Mouse (Mus musculus) hindbrain, embryonic 15.5 days (tissue): ENCODE results near the gene Pla2g1b. TPM values are rescaled to one million over a fixed set of nuclear protein-coding genes. Genes with fewer than 3 reads are reported as not detected.
A peak's percentile ranks its signal among the peaks of the same experiment; 100 is the strongest.

Experiments used
- ATAC-seq: fragments of 200-750 bp; cut with Nextera tagmentation; 2 replicates; pipeline ENCODE4 v1.8.0; 2017; ENCODE audit warnings: low read depth, moderate number of reproducible peaks, moderate TSS enrichment; ENCODE audit not compliant: low FRiP score
- H3K27ac ChIP-seq: fragments of 300-500 bp; sonication (generic); replicated peaks from 2 replicates; pipeline ENCODE4 v1.5.1; 2015; ENCODE audit warnings: mild to moderate bottlenecking, inconsistent platforms
- H3K27me3 ChIP-seq: fragments of 300-500 bp; sonication (generic); 2 replicates; pipeline ENCODE4 v1.6.1; 2015; ENCODE audit warnings: control low read depth, inconsistent platforms
- H3K36me3 ChIP-seq: fragments of 300-500 bp; sonication (generic); 2 replicates; pipeline ENCODE4 v1.6.1; 2015; ENCODE audit warnings: control low read depth, inconsistent platforms
- H3K4me1 ChIP-seq: fragments of 300-500 bp; sonication (generic); replicated peaks from 2 replicates; pipeline ENCODE4 v1.6.1; 2015; ENCODE audit warnings: control low read depth, inconsistent platforms
- H3K4me2 ChIP-seq: fragments of 300-500 bp; sonication (generic); 2 replicates; pipeline ENCODE4 v1.6.1; 2015; ENCODE audit warnings: moderate library complexity, mild to moderate bottlenecking, inconsistent platforms
- H3K4me3 ChIP-seq: fragments of 300-500 bp; sonication (generic); 2 replicates; pipeline ENCODE4 v1.5.1; 2015; ENCODE audit warnings: mild to moderate bottlenecking, inconsistent platforms
- H3K9ac ChIP-seq: fragments of 300-500 bp; sonication (generic); 2 replicates; pipeline ENCODE4 v1.6.1; 2015; ENCODE audit warnings: inconsistent platforms
- H3K9me3 ChIP-seq: fragments of 300-500 bp; sonication (generic); 2 replicates; pipeline ENCODE4 v1.6.1; 2016; ENCODE audit warnings: control low read depth, inconsistent platforms
- WGBS: fragments of 180-500 bp; shearing (Covaris S2); methylation state at CpG from one replicate; pipeline ENCODE4 v1.1.7; 2015; 5-methylcytosine and 5-hydroxymethylcytosine counted together
- polyA plus RNA-seq: library from polyadenylated mRNA; unstranded; fragments of >200 nt; fragmentation: Nextera tagmentation; extraction: Ambion mirVana; gene quantifications from 2 replicates; pipeline ENCODE4 v1.2.1, GENCODE M21; 2015

The Pla2g1b gene
- polyA plus RNA-seq, 1 experiment from 2014 or later: not detected

DNA sequence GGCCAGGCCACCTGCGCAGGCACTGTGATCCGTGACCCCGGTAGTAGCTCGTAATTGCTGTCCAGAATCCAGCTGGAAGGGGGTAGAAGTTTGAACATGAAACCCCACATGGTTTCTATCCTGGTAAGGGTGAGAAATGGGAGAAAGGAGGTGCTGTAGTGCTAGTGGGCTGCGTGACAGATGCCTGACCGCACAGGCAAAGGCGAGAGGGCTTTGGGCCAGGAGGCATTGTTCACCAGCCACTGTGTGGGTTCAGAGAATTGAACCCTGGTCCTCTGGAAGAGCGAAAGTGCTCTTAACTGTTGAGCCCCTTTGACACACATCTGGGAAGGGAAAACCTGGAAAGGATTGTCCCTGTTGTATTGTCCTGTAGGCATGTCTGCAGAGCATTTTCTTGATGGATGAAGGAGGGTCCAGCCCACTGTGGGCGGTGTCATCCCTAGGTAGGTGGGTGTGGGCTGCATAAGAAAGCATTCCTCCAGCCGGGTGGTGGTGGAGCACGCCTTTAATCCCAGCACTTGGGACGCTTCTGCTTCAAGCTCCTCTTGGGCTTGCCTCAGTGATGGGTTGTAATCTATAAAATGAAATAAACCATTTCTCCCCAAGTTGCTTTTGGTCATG, 10.2 kb downstream of the Pla2g1b start:
- Histone ChIP-seq H3K36me3 (peaks cover 10% of the 10 kb centered on the region; the same call in 1 of the 2 replicates), H3K4me3 (peak overlapping the region; percentile 34), H3K4me2 (peak overlapping the region; percentile 53), H3K9me3 (no peaks in the 10 kb centered on the region), H3K9ac (0 out of 2 replicates have a peak overlapping the region, but pooled peaks have one; percentile 15), H3K4me1 (peaks cover 7% of the 10 kb centered on the region), H3K27ac (peak overlapping the region; percentile 6; the same call in 1 of the 2 replicates), H3K27me3 (no peaks in the 10 kb centered on the region)
- WGBS: 36% methylated on average over 12 of the region's 12 CpGs
- ATAC-seq: peak; percentile 37

DNA sequence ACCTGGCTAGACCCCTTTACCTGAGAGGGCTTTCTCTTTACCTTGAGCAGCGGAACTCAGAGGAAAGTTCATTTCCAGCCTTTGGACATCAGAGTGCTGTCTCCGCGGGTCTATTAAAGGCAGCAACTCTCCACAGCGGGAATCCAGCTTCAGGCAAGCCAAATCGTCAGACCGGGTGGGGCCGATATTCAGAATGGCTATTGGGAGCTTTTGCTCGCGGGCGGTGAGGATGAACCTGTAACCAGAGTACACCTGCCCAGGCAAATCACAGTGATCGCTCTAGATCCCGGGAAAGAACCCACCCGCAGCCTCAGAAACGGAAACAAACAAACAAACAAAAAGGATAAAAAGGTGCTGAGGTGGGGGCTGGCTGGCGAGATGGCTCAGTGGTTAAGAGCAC, 13.5 kb downstream of the Pla2g1b start:
- Histone ChIP-seq H3K9ac (no peak overlapping the region), H3K27me3 (no peaks in the 10 kb centered on the region), H3K4me2 (no peak overlapping the region), H3K27ac (no peak overlapping the region), H3K9me3 (no peaks in the 10 kb centered on the region), H3K36me3 (peaks cover 10% of the 10 kb centered on the region; the same call in 1 of the 2 replicates), H3K4me3 (no peak overlapping the region), H3K4me1 (peaks cover 26% of the 10 kb centered on the region)
- 39% methylated on average over 15 of the region's 15 CpGs for WGBS
- ATAC-seq: no peak

DNA sequence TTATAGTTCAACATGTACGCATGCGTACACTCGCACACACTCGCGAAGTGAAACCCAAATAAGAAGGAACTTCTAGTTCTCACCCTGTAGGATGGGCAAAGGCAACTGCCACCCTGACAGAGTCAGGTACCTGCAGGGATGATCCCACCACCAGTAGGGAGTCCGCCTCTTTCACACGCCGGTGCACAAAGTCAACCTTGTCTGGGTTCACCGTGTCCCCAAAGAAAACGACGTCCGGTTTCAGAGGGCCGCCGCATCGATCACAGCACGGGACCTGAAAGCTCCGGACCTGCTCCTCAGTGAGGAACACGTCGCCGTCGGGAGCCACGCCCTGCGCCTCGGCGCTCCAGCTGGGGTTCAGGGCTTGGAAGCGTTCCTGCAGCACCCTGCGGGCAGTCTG, 14.0 kb downstream of the Pla2g1b start:
- Histone ChIP-seq H3K9ac (no peak overlapping the region), H3K4me2 (peak overlapping the region; percentile 45)
- WGBS: 16% methylated on average over 27 of the region's 27 CpGs

DNA sequence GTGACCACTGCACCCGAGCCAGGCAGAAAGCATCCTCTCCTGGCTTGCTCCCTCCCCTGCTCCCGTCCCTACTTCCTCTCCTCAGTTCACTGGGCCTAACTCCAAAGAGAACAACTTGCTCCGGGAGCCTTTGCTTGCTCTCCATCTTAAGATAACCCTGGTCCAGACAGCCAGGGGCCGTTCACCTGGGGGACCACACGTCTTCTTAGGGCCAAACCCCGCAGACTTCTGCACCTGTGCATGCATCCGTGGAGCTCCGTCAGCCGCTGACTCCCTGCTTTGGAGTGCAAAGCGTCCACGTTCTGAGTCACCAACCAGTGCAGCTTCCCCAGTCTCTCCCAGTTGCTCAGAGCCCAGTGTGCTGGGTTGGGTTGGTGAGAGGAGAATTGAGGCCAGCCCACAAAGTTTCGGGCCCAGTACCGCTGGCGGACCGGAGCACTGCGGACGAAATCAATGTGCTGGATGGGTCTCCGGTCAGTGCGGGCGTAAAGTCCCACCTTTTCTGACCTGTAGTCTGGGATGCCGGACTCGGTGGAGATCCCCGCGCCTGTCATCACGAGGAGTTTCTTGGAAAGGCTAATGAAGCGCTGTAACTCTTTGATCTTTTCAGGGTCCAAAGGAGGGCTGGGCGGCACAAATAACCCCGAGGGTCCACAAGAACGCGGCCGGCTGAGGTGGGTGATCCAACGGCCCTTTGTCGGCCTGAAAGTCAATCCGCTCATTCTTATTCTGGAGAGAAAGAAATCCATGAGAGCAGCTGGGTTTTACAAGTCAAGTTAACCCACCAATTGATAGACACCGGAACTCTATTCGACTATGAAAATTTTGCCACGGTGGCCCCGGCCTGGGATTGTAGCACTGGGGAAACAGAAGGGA, 16.6 kb downstream of the Pla2g1b start:
- Histone ChIP-seq H3K9ac (peak overlapping the region; percentile 20; the same call in 1 of the 2 replicates), H3K4me2 (peak overlapping the region; percentile 45), H3K4me3 (peak overlapping the region; percentile 16), H3K4me1 (peaks cover 29% of the 10 kb centered on the region), H3K27ac (no peak overlapping the region), H3K36me3 (peaks cover 3% of the 10 kb centered on the region; the same call in 1 of the 2 replicates), H3K27me3 (no peaks in the 10 kb centered on the region), H3K9me3 (no peaks in the 10 kb centered on the region)
- WGBS: 28% methylated on average over 38 of the region's 38 CpGs
- ATAC-seq: no peak

More for the DNA sequence above, 14.0 kb downstream of the Pla2g1b start:
- Histone ChIP-seq H3K27ac (no peak overlapping the region), H3K36me3 (peaks cover 10% of the 10 kb centered on the region; the same call in 1 of the 2 replicates), H3K27me3 (no peaks in the 10 kb centered on the region), H3K4me1 (peaks cover 32% of the 10 kb centered on the region), H3K9me3 (no peaks in the 10 kb centered on the region), H3K4me3 (peak overlapping the region; percentile 14)
- ATAC-seq: no peak

DNA sequence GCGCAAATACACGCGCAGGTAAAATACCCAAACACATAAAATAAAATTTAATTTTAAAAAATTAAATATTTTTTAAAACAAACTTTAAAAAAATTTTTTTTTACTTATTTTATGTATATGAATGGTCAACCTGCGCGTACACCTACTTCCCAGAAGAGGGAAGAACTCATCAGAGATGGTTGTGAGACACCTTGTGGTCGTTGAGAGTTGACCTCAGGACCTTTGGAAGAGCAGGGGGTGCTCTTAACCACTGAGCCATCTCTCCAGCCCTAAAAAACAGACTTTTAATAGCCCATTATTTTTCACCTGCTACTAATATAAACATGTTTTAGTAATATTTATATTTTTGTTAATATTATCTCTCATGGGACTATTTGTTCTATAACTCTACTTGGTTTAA, 17.3 kb downstream of the Pla2g1b start:
- Histone ChIP-seq H3K27me3 (no peaks in the 10 kb centered on the region), H3K9ac (no peak overlapping the region), H3K36me3 (peaks cover 2% of the 10 kb centered on the region; the same call in 1 of the 2 replicates), H3K4me3 (no peak overlapping the region), H3K4me1 (peaks cover 29% of the 10 kb centered on the region), H3K9me3 (no peaks in the 10 kb centered on the region), H3K4me2 (peak overlapping the region; percentile 60), H3K27ac (no peak overlapping the region)
- 36% methylated on average over 6 of the region's 6 CpGs for WGBS
- ATAC-seq: no peak

DNA sequence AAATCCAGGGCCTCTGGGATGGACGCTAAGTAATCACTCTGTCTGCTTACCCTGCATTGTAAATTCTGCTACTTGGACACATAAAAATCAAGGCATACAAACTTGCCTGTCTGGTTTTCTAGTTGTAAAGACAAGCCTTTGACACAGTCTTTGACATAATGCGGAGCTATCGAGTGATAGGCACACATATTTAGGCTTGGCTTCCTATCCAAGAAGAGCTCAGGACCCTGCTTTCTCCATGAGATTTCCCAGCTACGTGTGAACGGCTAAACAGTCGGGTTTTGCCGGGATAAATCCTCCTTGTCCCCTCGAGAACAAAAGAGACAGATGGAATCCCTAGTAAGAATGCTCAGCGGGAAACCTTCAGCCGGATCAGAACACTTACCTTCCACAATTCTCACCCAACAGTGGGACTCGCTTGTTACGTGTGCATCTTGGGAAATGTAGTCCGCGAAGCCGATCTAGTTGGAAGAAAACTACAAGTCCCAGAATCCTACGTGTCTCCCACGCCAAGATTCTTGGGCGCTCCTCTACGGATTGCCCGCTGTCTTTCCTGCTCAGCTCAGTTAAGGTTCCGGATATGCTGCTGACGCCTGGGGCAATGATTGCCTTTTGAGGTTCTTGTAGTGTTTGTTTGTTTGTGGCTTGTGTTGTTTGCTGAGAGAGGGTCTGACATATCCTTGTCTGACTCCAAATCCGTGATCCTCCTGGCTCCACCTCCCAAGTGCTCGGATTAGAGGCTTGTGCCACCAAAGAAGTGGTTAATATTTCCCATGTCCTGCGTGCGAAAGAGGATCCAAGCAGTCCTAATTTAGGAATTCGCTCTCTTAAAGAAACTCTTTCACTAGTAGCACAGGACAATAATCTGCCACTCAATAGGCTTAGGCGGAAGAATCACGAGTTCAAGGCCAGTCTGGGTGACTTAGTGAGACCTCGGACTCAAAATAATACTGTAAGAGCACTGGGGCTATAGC, 18.2 kb downstream of the Pla2g1b start, which contains the start of gene Sirt4:
TSS of gene Sirt4 (minus strand) at position 779 of the 974 bp plus-strand sequence.
- H3K9ac ChIP-seq: peak within 1 kb of the TSS; percentile 65
- WGBS: 6% methylated on average over 30 of the region's 30 CpGs
- H3K4me2 ChIP-seq: peak within 1 kb of the TSS; percentile 60
- peak; percentile 88 for ATAC-seq
- H3K36me3 ChIP-seq: peaks cover 2% of the 10 kb centered on the region; the same call in 1 of the 2 replicates
- H3K9me3 ChIP-seq: no peaks in the 10 kb centered on the region
- no peaks in the 10 kb centered on the region for H3K27me3 ChIP-seq
- H3K4me3 ChIP-seq: peak within 1 kb of the TSS; percentile 44
- H3K4me1 ChIP-seq: peaks cover 34% of the 10 kb centered on the region
- peak within 1 kb of the TSS; percentile 89 for H3K27ac ChIP-seq

DNA sequence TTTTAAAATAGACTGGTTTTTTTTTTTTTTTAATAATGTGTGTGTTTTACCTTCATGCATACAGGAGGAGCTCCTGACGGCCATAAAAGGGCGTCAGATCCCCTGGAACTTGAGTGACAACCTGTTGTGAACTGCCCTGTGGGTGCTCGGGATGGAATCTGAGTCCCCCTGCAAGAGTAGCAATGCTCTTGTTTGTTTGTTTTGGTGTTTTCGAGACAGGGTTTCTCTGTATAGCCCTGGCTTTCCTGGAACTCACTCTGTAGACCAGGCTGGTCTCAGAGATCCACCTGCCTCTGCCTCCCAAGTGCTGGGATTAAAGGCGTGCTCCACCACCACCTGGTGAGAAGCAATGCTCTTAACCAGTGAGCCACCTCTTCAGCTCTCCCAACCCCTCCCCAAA, 18.9 kb downstream of the Pla2g1b start:
- H3K27me3 ChIP-seq: no peaks in the 10 kb centered on the region
- H3K4me2 ChIP-seq: peak overlapping the region; percentile 60
- H3K4me1 ChIP-seq: peaks cover 34% of the 10 kb centered on the region
- peak overlapping the region; percentile 65 for H3K9ac ChIP-seq
- no peak for ATAC-seq
- H3K36me3 ChIP-seq: no peaks in the 10 kb centered on the region
- H3K27ac ChIP-seq: peak overlapping the region; percentile 89
- H3K4me3 ChIP-seq: peak overlapping the region; percentile 44
- no peaks in the 10 kb centered on the region for H3K9me3 ChIP-seq
- 70% methylated on average over 5 of the region's 5 CpGs for WGBS

DNA sequence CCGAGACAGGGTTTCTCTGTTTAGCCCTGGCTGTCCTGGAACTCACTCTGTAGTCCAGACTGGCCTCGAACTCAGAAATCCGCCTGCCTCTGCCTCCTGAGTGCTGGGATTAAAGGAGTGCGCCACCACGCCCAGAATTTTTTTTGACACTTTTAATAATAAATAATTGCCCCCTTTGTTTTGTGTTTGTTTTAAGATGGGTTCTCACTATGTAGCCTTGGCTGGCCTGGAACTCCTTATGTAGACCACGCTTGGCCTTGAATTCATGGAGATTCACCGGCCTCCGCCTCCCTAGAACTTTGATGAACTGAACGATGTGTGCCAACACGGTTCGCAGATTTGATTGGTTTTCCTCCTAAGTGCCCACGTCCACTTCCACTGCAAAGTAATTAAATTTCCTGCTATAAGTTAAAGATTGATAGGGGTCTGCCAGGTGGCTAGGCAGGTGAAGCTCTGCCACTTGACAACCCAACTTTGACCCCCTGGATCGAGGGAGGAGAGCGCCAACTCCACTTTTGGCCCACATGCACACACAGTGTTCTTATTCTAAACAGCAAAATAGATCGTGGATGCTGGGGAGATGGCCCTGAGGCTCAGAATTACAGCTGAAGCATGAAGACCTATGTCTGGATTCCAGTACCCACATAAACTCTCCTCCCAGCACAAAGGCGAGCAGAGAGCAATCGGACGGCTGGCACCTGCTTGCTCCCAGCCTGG, 19.6 kb downstream of the Pla2g1b start:
- H3K4me1 ChIP-seq: peaks cover 33% of the 10 kb centered on the region
- no peak overlapping the region for H3K4me3 ChIP-seq
- H3K27me3 ChIP-seq: no peaks in the 10 kb centered on the region
- WGBS: 89% methylated on average over 18 of the region's 18 CpGs
- no peaks in the 10 kb centered on the region for H3K36me3 ChIP-seq
- ATAC-seq: no peak
- no peak overlapping the region for H3K4me2 ChIP-seq
- H3K27ac ChIP-seq: no peak overlapping the region
- H3K9ac ChIP-seq: no peak overlapping the region
- H3K9me3 ChIP-seq: no peaks in the 10 kb centered on the region

DNA sequence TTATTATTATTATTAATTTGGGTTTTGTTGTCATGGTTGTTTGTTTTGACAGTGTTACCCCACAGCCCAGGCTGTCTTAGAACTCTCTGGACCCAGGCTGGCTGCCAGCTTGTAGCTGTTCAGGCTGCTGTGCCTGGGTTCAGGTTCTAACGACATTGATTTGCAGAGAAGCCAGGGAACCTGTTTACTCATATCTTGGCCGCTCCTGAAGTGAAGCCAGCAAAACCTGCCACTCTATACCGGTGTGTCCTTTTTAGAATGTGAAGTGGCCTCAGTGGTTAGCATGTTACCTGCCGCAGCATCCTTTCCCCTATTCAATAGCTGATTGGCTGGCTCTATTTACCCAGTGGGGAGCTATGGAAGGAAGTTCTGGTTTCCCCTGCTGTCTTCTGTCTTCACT, 20.7 kb downstream of the Pla2g1b start:
- H3K27ac ChIP-seq: no peak overlapping the region
- no peak for ATAC-seq
- peaks cover 42% of the 10 kb centered on the region for H3K4me1 ChIP-seq
- no peaks in the 10 kb centered on the region for H3K27me3 ChIP-seq
- WGBS: 49% methylated on average over 4 of the region's 4 CpGs
- H3K9ac ChIP-seq: no peak overlapping the region
- no peak overlapping the region for H3K4me2 ChIP-seq
- H3K4me3 ChIP-seq: no peak overlapping the region
- H3K36me3 ChIP-seq: no peaks in the 10 kb centered on the region
- no peaks in the 10 kb centered on the region for H3K9me3 ChIP-seq

DNA sequence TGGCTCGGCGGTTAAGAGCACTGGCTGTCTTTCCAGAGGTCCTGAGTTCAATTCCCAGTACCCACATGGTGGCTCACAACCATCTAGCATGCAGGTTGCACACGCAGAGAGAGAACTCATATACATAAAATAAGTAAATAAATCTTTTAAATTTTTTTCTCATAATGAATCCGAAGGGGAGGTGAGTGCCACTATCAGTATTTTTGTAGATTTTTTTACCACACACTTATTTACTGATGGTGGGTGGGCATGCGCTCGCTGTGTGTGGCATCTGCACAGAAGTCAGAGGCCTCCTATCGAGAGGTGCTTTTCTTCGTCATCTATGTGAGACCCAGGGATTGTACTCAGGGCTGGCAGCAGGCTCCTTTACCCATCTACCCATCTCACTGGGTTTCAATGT, 21.3 kb downstream of the Pla2g1b start:
- WGBS: 84% methylated on average over 8 of the region's 8 CpGs

More for the DNA sequence above, 21.3 kb downstream of the Pla2g1b start:
- no peaks in the 10 kb centered on the region for H3K9me3 ChIP-seq
- no peak for ATAC-seq
- H3K4me2 ChIP-seq: no peak overlapping the region
- peaks cover 44% of the 10 kb centered on the region for H3K4me1 ChIP-seq
- H3K4me3 ChIP-seq: no peak overlapping the region
- H3K36me3 ChIP-seq: no peaks in the 10 kb centered on the region
- no peaks in the 10 kb centered on the region for H3K27me3 ChIP-seq
- H3K27ac ChIP-seq: no peak overlapping the region
- H3K9ac ChIP-seq: no peak overlapping the region
